ENCODE assay signal across 12 mouse cellular contexts in the genomic region with DNA sequence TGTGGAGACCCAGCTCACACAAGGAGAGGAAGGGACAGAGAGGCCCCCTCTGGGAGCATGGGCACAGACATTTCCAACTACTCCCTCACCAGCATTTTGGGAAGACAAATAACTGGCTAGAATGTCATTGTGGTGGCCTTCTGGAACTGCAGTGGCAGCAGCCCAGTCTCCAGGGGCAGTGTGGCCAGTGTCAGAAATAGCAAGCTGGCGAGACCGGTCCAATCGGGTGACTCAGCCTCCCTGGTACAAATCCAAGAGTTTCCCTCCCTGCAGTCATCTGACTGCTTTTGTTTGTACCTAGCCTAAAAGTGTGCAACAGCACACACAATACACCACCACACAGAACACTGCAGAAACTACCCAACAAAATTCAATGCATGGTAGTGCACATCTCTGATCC. TPM values are rescaled to one million over a fixed set of nuclear protein-coding genes. Genes with fewer than 3 reads are reported as not detected.
A peak's percentile ranks its signal among the peaks of the same experiment; 100 is the strongest.
DNase-seq lines count a peak whose midpoint lies in the region; ATAC-seq lines count a peak whose summit lies in the region.
"Had no signal": no experiment of that assay in that cellular context is flagged by ENCODE, and none has a peak within 500 bp of the region (broad histone marks: within the 10 kb centered on the region; RNA-seq: fewer than 3 reads in every experiment).

No protein-coding gene starts in this region.

- peak; percentile 78 to 84 for DNase-seq in heart, adult 18-20 months
- DNase-seq in adrenal gland, adult 18-20 months (ENCODE audit: low spot score in 2 of 2), result peak; percentile 43 to 62
- DNase-seq in cerebellum, postnatal 14 days, result peak; percentile 24 to 33
- DNase-seq in limb, embryonic 10.5 days (ENCODE audit: low spot score), result peak; percentile 18
- DNase-seq in left cerebral cortex, adult 8-10 months (ENCODE audit: low spot score in 2 of 2), result no peak
- no peak for DNase-seq in hindbrain, embryonic 10.5 days (ENCODE audit: low spot score)
- DNase-seq: lung, embryonic 14.5 days had no signal

- no peak overlapping the region for H3K4me3 ChIP-seq in heart, embryonic 12.5 days
- H3K4me3 ChIP-seq in limb, embryonic 10.5 days, result no peak overlapping the region
- H3K4me3 ChIP-seq in hindbrain, embryonic 10.5 days, result no peak overlapping the region
- no peak overlapping the region for H3K4me3 ChIP-seq in kidney, embryonic 14.5 days (ENCODE audit: low read length)
- H3K4me3 ChIP-seq: left cerebral cortex, adult 2 months; neural tube, embryonic 12.5 days had no signal

- H3K9ac ChIP-seq in heart, embryonic 12.5 days, result no peak overlapping the region
- H3K9ac ChIP-seq in kidney, embryonic 14.5 days (ENCODE audit: low read depth, low read length), result no peak overlapping the region
- H3K9ac ChIP-seq: lung, embryonic 14.5 days; neural tube, embryonic 12.5 days had no signal

- H3K4me1 ChIP-seq in heart, embryonic 12.5 days (replicated peaks), result no peaks in the 10 kb centered on the region
- peaks cover 6% of the 10 kb centered on the region; the same call in 1 of the 2 replicates for H3K4me1 ChIP-seq in limb, embryonic 10.5 days
- H3K4me1 ChIP-seq in hindbrain, embryonic 10.5 days (replicated peaks), result no peaks in the 10 kb centered on the region
- H3K4me1 ChIP-seq in kidney, embryonic 14.5 days (ENCODE audit: control insufficient read depth, insufficient read depth, low read length), result no peaks in the 10 kb centered on the region
- H3K4me1 ChIP-seq: neural tube, embryonic 12.5 days had no signal

- ATAC-seq in heart, embryonic 12.5 days (ENCODE audit: insufficient number of reproducible peaks, low FRiP score), result no peak
- ATAC-seq in kidney, embryonic 14.5 days (ENCODE audit: low FRiP score, low TSS enrichment), result no peak

- no peaks in the 10 kb centered on the region for H3K27me3 ChIP-seq in heart, embryonic 12.5 days (replicated peaks)
- H3K27me3 ChIP-seq in limb, embryonic 10.5 days (ENCODE audit: low read depth, poor library complexity, severe bottlenecking), result no peaks in the 10 kb centered on the region
- H3K27me3 ChIP-seq in hindbrain, embryonic 10.5 days (ENCODE audit: insufficient read depth, poor library complexity, severe bottlenecking), result no peaks in the 10 kb centered on the region
- H3K27me3 ChIP-seq in kidney, embryonic 14.5 days (ENCODE audit: control insufficient read depth, insufficient read depth, low read length), result no peaks in the 10 kb centered on the region
- H3K27me3 ChIP-seq: neural tube, embryonic 12.5 days had no signal

- H3K36me3 ChIP-seq in heart, embryonic 12.5 days, result no peaks in the 10 kb centered on the region
- H3K36me3 ChIP-seq in limb, embryonic 10.5 days, result no peaks in the 10 kb centered on the region
- no peaks in the 10 kb centered on the region for H3K36me3 ChIP-seq in hindbrain, embryonic 10.5 days
- H3K36me3 ChIP-seq in kidney, embryonic 14.5 days (ENCODE audit: control insufficient read depth, insufficient read depth, low read length), result no peaks in the 10 kb centered on the region
- H3K36me3 ChIP-seq: neural tube, embryonic 12.5 days had no signal

- H3K9me3 ChIP-seq in heart, embryonic 12.5 days (replicated peaks), result peaks cover 9% of the 10 kb centered on the region; the same call in 1 of the 2 replicates
- H3K9me3 ChIP-seq in limb, embryonic 10.5 days (replicated peaks), result 0 out of 2 replicates have a peak, but pooled peaks cover 4% of the 10 kb centered on the region
- peaks cover 14% of the 10 kb centered on the region; the same call in 1 of the 2 replicates for H3K9me3 ChIP-seq in hindbrain, embryonic 10.5 days
- no peaks in the 10 kb centered on the region; the same call in 1 of the 2 replicates for H3K9me3 ChIP-seq in kidney, embryonic 14.5 days (ENCODE audit: control insufficient read depth, low read length)

- 74% methylated on average over 3 of the region's 3 CpGs for WGBS in heart, embryonic 12.5 days
- 93% methylated on average over 3 of the region's 3 CpGs for WGBS in limb, embryonic 10.5 days
- 94% methylated on average over 3 of the region's 3 CpGs for WGBS in hindbrain, embryonic 10.5 days
- 94% methylated on average over 3 of the region's 3 CpGs for WGBS in kidney, embryonic 14.5 days

- no peak overlapping the region for H3K4me2 ChIP-seq in heart, embryonic 12.5 days
- H3K4me2 ChIP-seq in kidney, embryonic 14.5 days (replicated peaks; ENCODE audit: low read depth, low read length), result no peak overlapping the region
- H3K4me2 ChIP-seq: lung, embryonic 14.5 days; neural tube, embryonic 12.5 days had no signal

- H3K27ac ChIP-seq in heart, embryonic 12.5 days (ENCODE audit: poor library complexity, severe bottlenecking), result no peak overlapping the region
- no peak overlapping the region for H3K27ac ChIP-seq in limb, embryonic 10.5 days
- no peak overlapping the region for H3K27ac ChIP-seq in hindbrain, embryonic 10.5 days
- no peak overlapping the region for H3K27ac ChIP-seq in kidney, embryonic 14.5 days (ENCODE audit: low read depth, low read length)
- H3K27ac ChIP-seq: left cerebral cortex, adult 2 months; neural tube, embryonic 12.5 days had no signal

RNA-seq across cellular contexts. Expression of a gene that starts 35.7 kb away (rescaled TPM):
- under 1 TPM; 0.46 to 0.60 TPM for total RNA-seq in heart, adult 18-20 months (2021)
- polyA plus RNA-seq in heart, embryonic 12.5 days (2016; fragmentation: Nextera tagmentation; extraction: Ambion mirVana), result 0.39 and 1.1 TPM in 2 replicates
- not detected for total RNA-seq in adrenal gland, adult 18-20 months (2021)
- 0.73 and 0.93 TPM in 2 replicates for polyA plus RNA-seq in limb, embryonic 10.5 days (2016; fragmentation: Nextera tagmentation; extraction: Ambion mirVana)
- 10 to 100 TPM; 27.0 to 33.2 (median 27.9) TPM for total RNA-seq in left cerebral cortex, adult 8-10 months (2022)
- polyA plus RNA-seq in hindbrain, embryonic 10.5 days (2016; fragmentation: Nextera tagmentation; extraction: Ambion mirVana), result 0.22 and 0.89 TPM in 2 replicates
- 0.26 and 0.66 TPM in 2 replicates for polyA plus RNA-seq in kidney, embryonic 14.5 days (2014; fragmentation: Nextera tagmentation; extraction: Ambion mirVana)

RNA-seq across cellular contexts. Expression of a gene that starts 43.6 kb away (rescaled TPM):
- 1 to 10 TPM; 6.0 to 7.0 TPM for total RNA-seq in heart, adult 18-20 months (2021)
- polyA plus RNA-seq in heart, embryonic 12.5 days (2016; fragmentation: Nextera tagmentation; extraction: Ambion mirVana), result not detected in 2 replicates
- total RNA-seq in adrenal gland, adult 18-20 months (2021), result under 1 TPM in 1 of 2 experiments, not detected in 1; 0.16 TPM
- 0.09 TPM in 1 of 2 replicates, not detected in the other for polyA plus RNA-seq in limb, embryonic 10.5 days (2016; fragmentation: Nextera tagmentation; extraction: Ambion mirVana)
- under 1 TPM in 3 of 4 experiments, not detected in 1; 0.33 to 0.68 (median 0.39) TPM for total RNA-seq in left cerebral cortex, adult 8-10 months (2022)
- not detected in 2 replicates for polyA plus RNA-seq in hindbrain, embryonic 10.5 days (2016; fragmentation: Nextera tagmentation; extraction: Ambion mirVana)
- polyA plus RNA-seq in kidney, embryonic 14.5 days (2014; fragmentation: Nextera tagmentation; extraction: Ambion mirVana), result not detected in 2 replicates
- total RNA-seq: left cerebral cortex, adult 2 months had no signal
- polyA plus RNA-seq: intestine, embryonic 14.5 days; lung, embryonic 14.5 days; neural tube, embryonic 12.5 days had no signal

Comparison
In these comparisons a context has a peak if more than half of its experiments do, and no peak if none do; other contexts are left out.
1. DNase-seq: peak in heart, adult 18-20 months (2 of 2), adrenal gland, adult 18-20 months (2 of 2), cerebellum, postnatal 14 days (2 of 2) and limb, embryonic 10.5 days (single experiment); none in left cerebral cortex, adult 8-10 months (0 of 2) and hindbrain, embryonic 10.5 days (single experiment).